Mouse (Mus musculus) stomach, embryonic 16.5 days (tissue): Measurements from ENCODE around the gene Grasp. TPM values are rescaled to one million over a fixed set of nuclear protein-coding genes. Genes with fewer than 3 reads are reported as not detected.

Experiments used
- ATAC-seq: fragments of 200-750 bp; cut with Nextera tagmentation; 2 replicates; pipeline ENCODE4 v1.8.0; 2017; ENCODE audit warnings: moderate number of reproducible peaks, moderate TSS enrichment; ENCODE audit not compliant: insufficient read depth, low FRiP score
- H3K27ac ChIP-seq: fragments of 300-500 bp; sonication (generic); 2 replicates; pipeline ENCODE4 v1.5.1; 2014; ENCODE audit warnings: low read length
- H3K27me3 ChIP-seq: fragments of 300-500 bp; sonication (generic); 2 replicates; pipeline ENCODE4 v1.6.1; 2014; ENCODE audit warnings: low read length, control low read depth, mixed read lengths; ENCODE audit not compliant: control insufficient read depth, insufficient read depth
- H3K36me3 ChIP-seq: fragments of 300-500 bp; sonication (generic); 2 replicates; pipeline ENCODE4 v1.6.1; 2014; ENCODE audit warnings: low read length; ENCODE audit not compliant: control insufficient read depth, insufficient read depth
- H3K4me1 ChIP-seq: fragments of 300-500 bp; sonication (generic); 2 replicates; pipeline ENCODE4 v1.6.1; 2014; ENCODE audit warnings: low read length, control low read depth, mixed read lengths; ENCODE audit not compliant: control insufficient read depth, insufficient read depth
- H3K4me2 ChIP-seq: fragments of 300-500 bp; sonication (generic); 2 replicates; pipeline ENCODE4 v1.6.1; 2014; ENCODE audit warnings: low read depth, low read length, mixed read lengths
- H3K4me3 ChIP-seq: fragments of 300-500 bp; sonication (generic); replicated peaks from 2 replicates; pipeline ENCODE4 v1.5.1; 2014; ENCODE audit warnings: mild to moderate bottlenecking, low read length
- H3K9ac ChIP-seq: fragments of 300-500 bp; sonication (generic); 2 replicates; pipeline ENCODE4 v1.6.1; 2014; ENCODE audit warnings: low read length
- H3K9me3 ChIP-seq: fragments of 300-500 bp; sonication (generic); replicated peaks from 2 replicates; pipeline ENCODE4 v1.6.1; 2016; ENCODE audit warnings: low read length, control low read depth; ENCODE audit not compliant: control insufficient read depth
- whole genome bisulfite sequencing: fragments of 180-500 bp; shearing (Covaris S2); extraction: QIAGEN DNeasy Blood & Tissue Kit; methylation state at CpG from one replicate; pipeline ENCODE4 v1.1.7; 2014; 5-methylcytosine and 5-hydroxymethylcytosine counted together
- polyA plus RNA-seq: library from polyadenylated mRNA; unstranded; fragments of >200 nt; fragmentation: Nextera tagmentation; extraction: Ambion mirVana; gene quantifications from 2 replicates; pipeline ENCODE4 v1.2.1, GENCODE M21; 2015

Gene Grasp
- polyA plus RNA-seq, 1 experiment from 2014 or later = 2.1 TPM

DNA sequence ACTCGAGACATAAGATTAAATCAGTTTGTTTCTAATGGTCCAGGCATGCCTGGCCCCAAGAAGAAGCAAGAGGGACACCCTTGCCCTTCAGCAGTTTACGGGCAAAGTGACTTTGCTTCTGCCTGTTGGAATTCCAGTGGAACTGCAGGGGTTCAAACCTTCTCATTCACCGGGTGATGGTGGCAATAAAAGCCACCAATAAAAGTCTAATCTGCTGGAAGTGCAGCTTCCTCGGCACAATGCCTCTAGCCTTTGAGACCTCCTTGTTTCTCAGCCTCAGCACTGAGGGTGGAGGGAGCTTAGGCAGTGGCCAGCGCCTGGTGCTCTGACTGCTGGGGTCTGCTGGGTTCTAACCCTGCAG is 42.9 kb upstream of the Grasp start:
- Histone ChIP-seq H3K4me1 (peaks cover 59% of the 10 kb centered on the region), H3K27ac (peak overlapping the region; percentile 52), H3K4me3 (no peak overlapping the region), H3K27me3 (no peaks in the 10 kb centered on the region), H3K4me2 (no peak overlapping the region; the same call in 1 of the 2 replicates), H3K9ac (peak overlapping the region; percentile 48), H3K36me3 (0 out of 2 replicates have a peak, but pooled peaks cover 4% of the 10 kb centered on the region), H3K9me3 (no peaks in the 10 kb centered on the region)
- ATAC-seq = no peak
- WGBS = 40% methylated on average over 5 of the region's 5 CpGs

DNA sequence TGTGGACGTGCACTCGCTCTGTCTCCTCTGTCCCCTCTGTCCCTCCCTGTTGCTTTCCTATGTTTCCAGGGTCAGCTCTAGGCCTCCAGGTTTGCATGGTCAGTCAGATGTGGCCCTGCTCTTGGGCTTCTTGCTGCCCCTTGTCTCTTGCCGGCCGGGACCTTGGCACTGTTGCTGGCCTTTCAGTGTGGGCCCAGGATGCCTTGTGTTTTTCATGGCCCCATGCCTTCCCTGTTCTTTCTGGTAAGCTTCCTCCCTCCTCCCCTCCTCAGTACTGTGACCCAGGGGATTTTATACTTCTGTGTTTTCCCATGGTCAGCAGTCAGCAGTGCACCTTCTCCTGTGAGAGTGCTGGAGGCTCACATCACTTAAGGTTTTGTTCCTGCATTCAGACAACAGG is 42.5 kb upstream of the Grasp start:
- no peak for ATAC-seq
- WGBS = 42% methylated on average over 4 of the region's 4 CpGs
- Histone ChIP-seq H3K9ac (peak overlapping the region; percentile 48), H3K27me3 (no peaks in the 10 kb centered on the region), H3K9me3 (no peaks in the 10 kb centered on the region), H3K36me3 (0 out of 2 replicates have a peak, but pooled peaks cover 4% of the 10 kb centered on the region), H3K27ac (peak overlapping the region; percentile 52), H3K4me2 (no peak overlapping the region; the same call in 1 of the 2 replicates), H3K4me1 (peaks cover 59% of the 10 kb centered on the region), H3K4me3 (no peak overlapping the region)

DNA sequence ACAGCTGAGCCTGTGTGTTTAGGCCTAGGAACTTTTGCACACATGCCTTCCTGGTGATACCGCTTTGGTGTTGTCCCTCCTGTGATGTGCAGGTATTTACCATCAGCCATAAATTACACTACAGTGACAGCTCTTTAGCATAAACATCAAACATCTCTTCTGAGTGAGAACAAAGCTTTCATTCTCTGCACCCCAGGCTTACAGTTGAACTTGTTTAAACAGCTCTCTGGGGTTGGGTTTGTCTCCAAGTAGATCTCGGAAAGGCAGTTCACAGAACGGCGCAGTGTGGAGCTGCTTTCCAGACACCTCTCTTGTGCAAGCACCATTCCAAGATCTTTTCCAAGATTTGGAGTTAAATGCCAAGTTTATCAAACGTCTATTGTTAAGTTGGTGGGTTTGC is 41.3 kb upstream of the Grasp start:
- peak; percentile 67 for ATAC-seq
- no peak overlapping the region for H3K9ac ChIP-seq
- no peaks in the 10 kb centered on the region for H3K9me3 ChIP-seq
- H3K4me1 ChIP-seq = peaks cover 53% of the 10 kb centered on the region
- 29% methylated on average over 5 of the region's 5 CpGs for WGBS
- H3K27me3 ChIP-seq = no peaks in the 10 kb centered on the region
- peak overlapping the region; percentile 91 for H3K27ac ChIP-seq
- H3K4me3 ChIP-seq = no peak overlapping the region
- H3K4me2 ChIP-seq = peak overlapping the region; percentile 26; the same call in 1 of the 2 replicates
- H3K36me3 ChIP-seq = 0 out of 2 replicates have a peak, but pooled peaks cover 4% of the 10 kb centered on the region

DNA sequence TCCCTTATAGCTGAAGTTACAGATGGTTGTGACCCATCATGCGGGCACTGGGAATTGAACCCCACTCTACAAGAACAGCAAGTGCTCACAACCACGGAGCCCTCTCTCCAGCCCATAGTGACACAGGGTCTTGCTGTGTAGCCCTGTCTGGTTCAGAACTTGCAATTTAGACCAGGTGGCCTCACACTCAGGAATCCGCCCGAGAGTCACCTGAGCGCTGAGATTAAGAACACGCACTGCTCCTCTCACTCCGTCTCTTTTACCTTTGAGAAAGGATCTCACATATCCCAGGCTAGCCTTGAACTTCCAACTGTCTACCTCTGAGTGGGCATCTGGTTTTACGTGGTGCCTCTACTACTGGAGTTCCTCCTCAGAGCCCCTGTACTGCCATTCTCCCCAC is 39.7 kb upstream of the Grasp start:
- Histone ChIP-seq H3K4me3 (no peak overlapping the region), H3K9ac (no peak overlapping the region), H3K9me3 (no peaks in the 10 kb centered on the region), H3K27me3 (no peaks in the 10 kb centered on the region), H3K4me1 (peaks cover 49% of the 10 kb centered on the region), H3K4me2 (no peak overlapping the region), H3K27ac (peak overlapping the region; percentile 31), H3K36me3 (0 out of 2 replicates have a peak, but pooled peaks cover 4% of the 10 kb centered on the region)
- no peak for ATAC-seq
- 85% methylated on average over 8 of the region's 8 CpGs for WGBS

GRCm38 (mm10) chr15:101185549-101185948 is 38.4 kb upstream of the Grasp start:
- no peak for ATAC-seq
- no peak overlapping the region for H3K4me3 ChIP-seq
- no peaks in the 10 kb centered on the region for H3K9me3 ChIP-seq
- no peak overlapping the region for H3K9ac ChIP-seq
- H3K36me3 ChIP-seq = 0 out of 2 replicates have a peak, but pooled peaks cover 4% of the 10 kb centered on the region
- no peaks in the 10 kb centered on the region for H3K27me3 ChIP-seq
- WGBS = 97% methylated on average over 3 of the region's 3 CpGs
- peaks cover 37% of the 10 kb centered on the region for H3K4me1 ChIP-seq
- H3K27ac ChIP-seq = no peak overlapping the region
- no peak overlapping the region for H3K4me2 ChIP-seq

DNA sequence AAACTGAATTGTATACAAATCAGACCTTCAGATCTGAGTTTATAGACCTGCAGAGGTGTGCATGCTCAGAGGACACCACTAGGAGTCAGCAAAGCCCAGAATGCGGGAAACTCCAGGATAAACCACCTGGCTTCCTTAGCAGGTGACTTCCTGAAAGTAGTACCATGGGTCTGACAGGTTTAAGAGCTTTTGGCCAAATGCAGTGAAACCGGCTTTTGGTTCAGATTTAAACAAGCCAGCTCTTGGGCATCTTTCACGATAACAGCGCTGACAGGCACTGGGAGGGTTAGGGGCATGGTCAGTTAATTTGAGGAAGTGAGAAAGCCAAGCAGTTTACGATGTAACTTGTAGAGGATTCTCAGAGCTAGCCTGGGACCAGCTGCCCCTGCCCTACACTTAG is 36.1 kb upstream of the Grasp start:
- Histone ChIP-seq H3K9me3 (no peaks in the 10 kb centered on the region), H3K36me3 (0 out of 2 replicates have a peak, but pooled peaks cover 4% of the 10 kb centered on the region), H3K4me3 (no peak overlapping the region), H3K4me2 (no peak overlapping the region), H3K4me1 (peaks cover 32% of the 10 kb centered on the region), H3K27me3 (no peaks in the 10 kb centered on the region), H3K9ac (no peak overlapping the region), H3K27ac (no peak overlapping the region)
- ATAC-seq = no peak
- 62% methylated on average over 5 of the region's 5 CpGs for WGBS

GRCm38 (mm10) chr15:101189981-101190761 is 33.8 kb upstream of the Grasp start:
- Histone ChIP-seq H3K4me1 (peaks cover 23% of the 10 kb centered on the region), H3K27ac (no peak overlapping the region), H3K36me3 (peaks cover 5% of the 10 kb centered on the region; the same call in 1 of the 2 replicates), H3K4me3 (no peak overlapping the region), H3K9ac (no peak overlapping the region), H3K9me3 (no peaks in the 10 kb centered on the region), H3K27me3 (no peaks in the 10 kb centered on the region), H3K4me2 (no peak overlapping the region)
- ATAC-seq = no peak
- 65% methylated on average over 10 of the region's 10 CpGs for WGBS

GRCm38 (mm10) chr15:101190762-101191150 is 33.2 kb upstream of the Grasp start:
- H3K4me1 ChIP-seq = peaks cover 23% of the 10 kb centered on the region
- no peaks in the 10 kb centered on the region for H3K9me3 ChIP-seq
- ATAC-seq = no peak
- H3K4me2 ChIP-seq = no peak overlapping the region
- no peak overlapping the region for H3K4me3 ChIP-seq
- no peak overlapping the region for H3K9ac ChIP-seq
- no peaks in the 10 kb centered on the region for H3K27me3 ChIP-seq
- peaks cover 6% of the 10 kb centered on the region; the same call in 1 of the 2 replicates for H3K36me3 ChIP-seq
- WGBS = 58% methylated on average over 5 of the region's 5 CpGs
- H3K27ac ChIP-seq = no peak overlapping the region

- 31% methylated on average over 13 of the region's 13 CpGs for WGBS
- Histone ChIP-seq H3K4me3 (no peak overlapping the region), H3K36me3 (peaks cover 6% of the 10 kb centered on the region; the same call in 1 of the 2 replicates), H3K4me1 (peaks cover 25% of the 10 kb centered on the region), H3K27me3 (no peaks in the 10 kb centered on the region), H3K4me2 (no peak overlapping the region), H3K27ac (peak overlapping the region; percentile 21; the same call in 1 of the 2 replicates), H3K9ac (peak overlapping the region; percentile 23), H3K9me3 (no peaks in the 10 kb centered on the region)
- no peak for ATAC-seq
Observed at GRCm38 (mm10) chr15:101191459-101192259, 32.3 kb upstream of the Grasp start.
